Mouse (Mus musculus) erythroblast, embryonic 14.5 days (primary cell): Measurements from ENCODE around the gene Bad.

Experiments
- GATA1 ChIP-seq: IDR thresholded peaks from 2 replicates; pipeline ENCODE4 v1.6.1; 2012; ENCODE audit warnings: low read length, inconsistent platforms, mixed read lengths
- TAL1 ChIP-seq: IDR thresholded peaks from 3 replicates; pipeline ENCODE4 v1.6.1; 2012; ENCODE audit warnings: low read length, inconsistent platforms, mixed read lengths

- TF ChIP-seq GATA1 (no peak), TAL1 (no peak)
Measured at GRCm38 (mm10) chr19:6912205-6912970, 29.3 kb upstream of the Bad start.
